Mouse (Mus musculus) stomach, postnatal 0 days (tissue): ENCODE results near the gene Inava.

Experiments used
- CTCF ChIP-seq: IDR thresholded peaks from 2 replicates; pipeline ENCODE4 v1.5.1; 2016; ENCODE audit warnings: antibody characterized with exemption, low read depth, mild to moderate bottlenecking, moderate library complexity
- EP300 ChIP-seq: optimal IDR thresholded peaks from 2 replicates; pipeline ENCODE3; 2016; ENCODE audit warnings: antibody characterized with exemption

- peak; percentile 77 for TF ChIP-seq CTCF
- TF ChIP-seq EP300 = no peak
Measured at GRCm38 (mm10) chr1:136175183-136175582, 58.9 kb downstream of the Inava start.
